Mouse (Mus musculus): ENCODE results near the gene Prkn.

The Prkn gene

DNA sequence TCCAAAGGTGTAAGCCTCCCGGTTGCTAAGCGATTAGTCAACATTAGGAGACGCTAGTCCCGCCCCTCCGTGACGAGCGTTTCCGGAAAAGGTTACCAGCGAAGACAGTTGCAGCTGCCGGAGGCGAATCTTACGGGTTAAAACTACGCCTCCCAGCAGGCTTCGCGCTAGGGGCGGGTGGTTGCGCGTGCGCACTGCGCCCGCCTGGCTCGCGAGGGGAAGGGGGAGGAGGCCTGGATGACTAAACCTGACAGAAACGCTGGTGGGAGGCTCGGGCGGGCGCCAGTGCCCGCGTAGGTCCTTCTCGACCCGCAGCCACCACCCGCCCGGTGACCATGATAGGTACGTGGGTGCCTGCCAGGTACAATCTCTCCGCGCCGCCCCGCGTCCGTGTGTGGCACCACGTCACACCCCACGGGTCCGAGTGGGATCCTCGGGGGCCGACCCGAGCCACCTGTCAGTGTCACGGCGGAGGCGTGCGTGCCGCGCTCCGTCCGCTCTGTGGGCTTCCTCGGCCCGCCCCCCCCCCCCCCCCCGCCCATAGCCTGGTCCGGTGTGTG is at the start of gene Prkn, which contains the start of gene Pacrg:
Gene Prkn (plus strand): TSS at position 237 of the 560 bp plus-strand sequence.
Gene Pacrg (minus strand): TSS at position 164 of the 560 bp plus-strand sequence.
- peak; percentile 99 for DNase-seq

DNA sequence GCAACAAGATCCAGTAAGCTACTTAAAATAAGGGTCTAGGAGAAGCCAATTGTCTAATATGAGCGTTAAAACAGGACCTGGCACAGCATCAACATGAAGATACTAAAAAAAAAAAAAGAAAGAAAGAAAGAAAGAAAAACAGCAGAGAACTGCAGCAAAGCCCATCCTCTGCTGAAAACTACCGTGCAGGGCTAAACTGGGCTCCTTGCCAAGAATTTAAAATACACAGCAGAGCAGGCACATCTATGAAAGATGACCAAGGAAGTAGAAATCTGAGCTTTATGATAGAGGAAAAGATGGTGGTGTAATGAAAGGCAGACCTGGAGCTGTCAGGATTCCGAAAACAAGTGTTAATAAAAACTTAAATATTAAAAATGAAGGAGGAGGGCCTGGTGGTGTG is 48.5 kb upstream of the Prkn start:
- DNase-seq: no peak

DNA sequence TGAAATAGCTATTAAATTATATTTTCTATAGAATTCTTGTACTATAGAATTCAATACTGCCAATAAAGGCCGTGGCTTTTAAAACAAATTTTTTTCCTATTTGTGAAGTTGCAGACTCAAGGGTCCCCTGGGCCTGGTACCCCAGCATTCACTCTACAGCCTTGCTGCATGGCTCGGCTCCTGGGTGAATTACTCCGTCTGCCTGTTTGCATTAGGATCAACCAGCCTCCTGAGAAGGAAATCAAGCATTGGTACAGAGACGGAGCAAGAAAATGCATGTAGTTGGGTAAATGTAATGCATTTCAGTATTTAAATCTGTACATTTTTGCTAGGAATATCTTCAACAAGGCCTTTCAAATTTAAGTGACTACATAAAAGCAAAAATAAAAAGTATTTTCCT is 33.5 kb upstream of the Prkn start:
- no peak for DNase-seq

DNA sequence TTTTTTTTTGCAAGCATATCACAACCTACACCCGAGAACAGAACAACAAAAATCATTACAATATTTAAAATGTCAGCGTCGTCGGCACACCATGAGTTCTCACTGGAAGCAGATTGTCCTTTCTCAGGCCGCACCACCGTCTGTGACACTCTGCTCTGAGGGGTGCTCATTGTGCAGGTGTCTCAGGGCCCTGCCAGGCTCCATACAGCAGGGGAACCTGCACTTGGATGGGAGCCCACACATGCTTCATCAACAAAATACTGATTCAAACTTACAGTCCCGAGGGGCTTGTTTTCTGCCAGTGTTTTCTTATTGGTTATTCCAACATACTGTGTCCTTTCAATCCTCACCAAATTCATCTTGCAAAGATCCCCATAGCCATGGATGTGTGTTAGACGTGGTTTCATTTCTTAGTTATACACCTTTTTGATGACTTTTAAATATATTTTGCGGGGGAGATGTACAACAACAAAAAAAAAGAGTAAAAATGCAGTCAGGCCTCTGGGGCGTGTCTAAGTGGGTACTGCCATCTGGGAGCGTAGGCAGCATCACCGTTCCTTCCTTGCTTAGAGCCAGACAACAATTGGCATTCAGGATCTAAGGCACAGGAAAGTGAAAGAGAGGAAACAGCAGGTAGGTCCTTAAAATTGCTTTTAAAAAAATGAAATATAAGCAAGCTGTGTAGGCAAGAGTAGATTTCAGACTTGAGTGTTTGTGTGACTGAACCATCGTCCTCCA is 32.8 kb upstream of the Prkn start:
- peak; percentile 62 for DNase-seq

DNA sequence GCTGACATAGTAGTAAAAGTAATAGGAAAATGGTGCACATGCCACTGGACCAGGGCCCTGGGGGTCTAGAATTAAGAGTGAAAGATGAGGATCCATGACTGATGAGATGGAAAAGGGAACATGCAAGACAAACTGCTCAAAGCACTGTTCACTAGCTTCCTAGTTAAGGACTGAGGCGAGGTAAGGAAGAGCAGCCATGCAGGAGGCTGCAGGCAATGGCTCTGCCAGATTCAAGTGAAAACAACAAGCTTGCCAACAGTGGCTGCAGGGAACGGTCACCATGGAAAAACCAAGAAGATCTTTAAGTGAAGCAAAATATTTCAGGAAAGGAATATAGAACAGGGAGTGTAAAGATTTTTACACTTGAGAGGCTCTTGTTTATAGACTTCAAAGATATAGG is 31.6 kb upstream of the Prkn start:
- peak; percentile 9 for DNase-seq

DNA sequence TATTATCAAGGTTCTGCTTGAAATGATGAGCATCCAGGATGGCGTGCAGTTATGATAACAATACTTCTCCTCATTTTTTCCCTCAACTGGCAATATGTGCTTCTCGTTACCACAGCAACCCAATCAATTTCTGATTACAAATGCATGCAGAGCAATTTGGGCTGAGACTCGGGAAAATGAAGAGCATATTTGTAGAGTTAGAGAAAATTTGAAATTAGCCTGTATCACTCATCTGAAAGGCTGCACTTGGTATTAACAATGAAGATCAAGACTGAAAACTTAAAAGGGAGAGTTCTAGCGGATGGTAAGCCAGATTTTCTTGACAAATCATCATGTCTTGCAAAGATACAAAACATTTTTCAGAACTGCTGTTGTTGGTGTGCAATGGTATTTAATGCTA is 21.2 kb upstream of the Prkn start:
- no peak for DNase-seq

DNA sequence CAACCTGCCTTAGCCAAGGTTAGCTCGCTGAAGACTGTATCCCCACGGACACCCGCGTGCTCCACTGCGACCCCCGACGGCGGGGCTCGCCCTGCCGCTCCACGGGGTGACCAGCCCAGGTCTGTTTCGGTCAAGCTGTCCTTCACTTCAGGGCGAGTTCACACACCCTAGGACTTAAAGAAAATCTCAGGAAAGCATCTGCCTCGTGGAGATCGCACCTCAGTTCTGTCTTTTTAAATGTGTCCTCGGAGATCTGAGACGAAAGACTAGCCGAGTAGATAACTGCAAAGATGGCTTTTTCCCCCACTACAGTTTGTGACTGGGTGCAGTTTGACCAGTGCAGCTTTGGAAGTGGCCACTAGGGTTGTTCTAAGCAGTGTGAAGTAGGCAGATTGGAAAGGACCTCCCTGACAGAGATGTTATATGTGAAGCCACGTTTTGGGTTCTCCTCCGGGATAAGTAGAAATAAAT is 582 bp downstream of the Prkn start:
- peak; percentile 67 for DNase-seq

DNA sequence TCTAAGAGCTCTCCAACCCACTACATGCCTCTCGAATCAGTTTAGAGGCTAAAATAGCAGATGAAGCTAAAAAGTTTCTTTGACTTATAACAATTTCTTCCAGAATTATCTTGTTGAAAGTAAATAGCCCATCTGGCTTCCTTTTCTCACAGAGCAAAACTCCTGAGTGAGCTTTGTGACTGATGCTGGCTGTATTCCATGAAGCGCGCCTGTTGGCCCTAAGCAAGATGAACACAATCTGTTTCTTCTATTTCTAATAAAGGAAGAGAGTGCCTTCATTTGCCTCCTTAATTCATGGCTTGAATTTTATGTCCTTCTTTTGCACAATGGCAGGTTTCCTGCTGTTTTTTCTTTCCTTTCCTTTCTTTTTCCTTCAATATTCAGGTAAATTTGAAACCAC is 14.0 kb downstream of the Prkn start:
- peak; percentile 60 for DNase-seq

DNA sequence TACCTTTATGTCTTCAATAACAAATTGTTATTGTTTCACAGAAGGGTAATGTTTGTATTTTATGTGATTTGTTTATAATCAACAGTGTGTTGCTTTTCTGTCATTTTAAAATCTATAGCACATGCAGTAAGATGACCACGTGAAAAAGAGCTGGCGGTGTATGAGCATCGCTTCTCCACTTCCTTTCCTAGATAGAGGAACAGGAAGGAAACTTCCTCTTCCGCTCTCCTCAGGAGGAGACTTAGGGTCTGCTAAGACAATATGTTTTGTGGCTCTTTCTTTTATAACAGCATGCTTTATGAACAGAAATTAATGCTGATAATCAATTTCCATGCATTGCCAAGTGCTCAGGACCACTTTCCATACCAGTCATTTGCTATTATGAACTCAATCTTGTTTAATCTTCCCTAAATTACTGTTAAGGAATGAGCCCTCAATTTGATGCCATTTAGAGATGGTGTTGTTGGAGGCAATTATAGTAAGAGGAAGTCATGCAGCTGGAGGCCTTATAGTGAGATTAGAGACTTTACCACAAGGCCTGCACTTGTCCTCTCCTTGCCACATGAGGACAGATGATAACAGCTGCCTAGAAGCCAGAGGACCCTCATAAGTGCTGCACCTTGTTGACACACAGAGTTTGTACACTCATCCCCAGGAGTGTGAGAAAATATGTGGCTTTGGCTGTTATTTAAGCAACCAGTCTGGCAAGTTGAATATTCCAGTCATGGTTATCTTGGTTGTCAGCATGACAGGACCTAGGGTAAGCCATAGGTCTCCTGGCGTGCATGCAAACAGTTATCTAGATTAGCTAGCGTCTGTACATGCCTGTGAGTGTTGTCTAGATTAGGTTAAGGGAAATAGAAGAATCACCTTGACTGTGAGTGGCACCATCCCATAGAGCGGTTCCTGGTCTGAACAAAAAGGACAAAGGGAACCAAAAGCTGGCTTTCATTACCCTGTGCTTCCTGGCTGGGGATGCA is 34.3 kb downstream of the Prkn start:
- DNase-seq: no peak

DNA sequence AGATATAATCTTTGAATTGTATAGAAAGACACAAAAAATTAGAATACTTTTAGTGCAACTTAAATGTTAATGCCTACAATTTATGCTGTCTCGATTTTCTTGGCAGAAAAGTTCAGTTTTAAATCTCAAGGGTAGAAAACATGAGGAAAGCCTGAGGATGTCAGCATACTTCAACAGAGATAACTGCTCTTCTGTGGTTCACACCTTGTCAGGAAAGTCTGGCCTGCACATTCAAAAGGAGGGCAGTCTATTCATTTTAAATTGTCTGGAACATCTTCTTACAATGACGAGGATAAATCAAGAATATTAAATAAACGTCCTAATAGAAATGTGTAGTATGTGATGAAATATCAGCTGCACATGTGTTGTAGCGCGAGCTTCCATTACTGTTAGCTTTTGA is 38.8 kb downstream of the Prkn start:
- DNase-seq: no peak

DNA sequence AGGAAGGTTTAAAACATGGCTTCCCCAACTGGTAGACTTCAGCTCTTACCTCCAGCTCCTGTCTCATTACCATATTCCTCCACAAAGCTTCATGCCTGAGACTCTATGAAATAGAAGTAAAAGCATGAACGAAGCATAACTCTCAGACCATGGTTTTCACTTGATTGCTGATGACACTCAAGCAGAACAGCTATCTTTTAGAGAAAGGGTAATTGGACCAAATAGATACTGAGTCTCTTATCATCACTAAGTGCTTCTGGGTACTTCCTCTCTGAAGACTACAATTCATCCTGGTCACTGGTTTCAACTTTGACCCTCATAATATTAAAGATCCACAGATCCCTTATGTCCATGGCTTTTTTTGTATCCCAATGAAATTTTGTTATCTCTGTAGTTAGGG is 42.1 kb downstream of the Prkn start:
- DNase-seq: no peak

DNA sequence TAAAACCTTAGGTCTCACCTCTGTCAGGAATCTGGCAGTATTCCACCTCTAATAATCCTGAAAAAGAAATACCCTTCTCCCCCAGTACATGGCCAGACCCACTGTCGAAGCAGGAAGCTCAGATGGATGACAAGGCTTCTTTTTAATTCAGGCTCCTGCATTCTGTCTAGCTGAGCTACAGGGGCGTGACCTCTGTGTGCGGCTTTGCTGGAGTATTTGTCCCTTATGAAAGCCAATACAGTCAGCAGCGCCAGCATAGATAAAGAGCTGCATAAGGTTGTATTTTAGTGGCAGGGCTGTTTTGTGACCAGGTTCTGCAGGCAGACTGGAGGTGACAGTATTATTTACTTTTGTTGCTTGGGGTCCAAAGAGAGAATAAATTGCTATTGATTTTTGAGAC is 47.7 kb downstream of the Prkn start:
- DNase-seq: no peak

DNA sequence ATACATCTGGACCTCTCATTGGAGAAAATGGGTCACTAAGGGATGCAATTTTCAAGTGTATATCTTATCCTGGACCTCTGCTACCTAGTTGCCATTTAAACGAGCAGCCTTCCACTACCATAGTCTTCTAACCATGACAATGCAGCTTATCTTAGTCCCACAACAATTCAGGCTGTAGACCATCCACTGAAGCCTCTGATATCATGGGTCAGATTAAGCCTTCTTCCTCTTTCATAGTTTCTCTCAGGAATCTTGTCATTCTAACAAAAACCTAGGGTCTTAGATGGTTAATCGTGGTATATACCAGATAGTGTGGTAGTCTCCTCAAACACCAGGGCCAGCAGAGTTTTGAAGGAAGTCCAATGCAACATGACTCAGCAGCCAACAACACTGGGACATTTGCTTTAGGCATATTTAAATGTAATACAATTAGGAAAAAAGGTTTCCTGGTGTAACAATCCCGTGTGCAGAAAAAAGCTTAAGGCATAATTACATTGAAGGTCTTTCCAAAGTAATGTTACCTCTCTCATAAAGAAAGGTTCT is 61.6 kb downstream of the Prkn start:
- DNase-seq: no peak

DNA sequence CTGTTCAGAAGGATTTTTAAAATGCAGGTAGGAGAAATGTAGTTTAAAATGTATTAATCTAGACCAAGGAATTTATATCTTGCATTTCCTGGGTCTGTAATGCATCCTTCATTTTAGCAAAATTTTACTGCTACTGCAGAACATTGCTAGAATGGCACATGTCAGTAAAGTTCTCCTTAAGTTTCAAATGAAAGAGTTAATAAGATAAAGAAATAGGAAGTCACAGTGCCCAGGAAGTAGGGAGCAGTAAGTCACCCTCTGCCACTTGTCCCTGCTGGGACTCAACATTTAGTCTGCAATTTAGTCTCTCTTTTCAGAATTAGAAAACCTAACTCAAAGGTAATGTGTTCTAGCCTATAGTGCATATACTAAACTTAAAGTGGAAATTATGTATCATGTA is 96.5 kb downstream of the Prkn start:
- no peak for DNase-seq

DNA sequence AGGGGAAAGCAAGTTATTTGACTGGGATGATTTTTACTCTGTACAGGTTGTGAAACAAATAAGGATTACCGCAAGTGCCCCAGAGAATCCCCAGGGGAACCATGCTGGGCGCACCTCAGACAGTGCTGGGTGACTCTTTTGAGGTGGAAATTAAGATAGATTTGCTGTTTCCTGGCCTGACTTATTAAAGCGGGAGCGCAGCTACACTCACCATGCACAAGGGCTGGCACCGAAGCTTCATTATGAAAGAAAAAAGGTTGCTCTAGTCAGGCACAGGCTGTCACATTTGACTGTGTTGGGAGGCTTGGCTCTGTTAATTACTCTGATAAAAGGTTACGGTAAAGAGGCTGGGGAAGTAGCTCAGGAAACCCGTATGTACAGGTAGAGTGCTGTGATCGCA is 97.7 kb downstream of the Prkn start:
- no peak for DNase-seq

DNA sequence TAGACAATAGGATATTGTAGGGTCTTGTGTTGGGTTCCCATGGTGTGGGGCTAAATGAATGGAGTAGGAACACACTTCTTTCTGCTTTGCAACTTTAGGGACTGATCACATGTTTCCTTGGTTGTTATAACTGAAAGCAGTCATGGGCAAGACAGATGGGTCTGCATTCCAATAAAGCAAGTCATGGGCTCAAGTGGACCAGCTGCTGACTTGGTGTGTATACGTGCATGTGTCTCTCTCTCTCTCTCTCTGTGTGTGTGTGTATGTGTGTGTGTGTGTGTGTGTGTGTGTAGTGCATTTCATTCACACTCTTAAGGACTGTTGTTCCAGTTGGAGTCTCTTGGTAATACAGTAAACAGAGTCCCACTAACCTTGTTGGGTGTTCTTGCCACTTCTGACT is 98.6 kb downstream of the Prkn start:
- no peak for DNase-seq

DNA sequence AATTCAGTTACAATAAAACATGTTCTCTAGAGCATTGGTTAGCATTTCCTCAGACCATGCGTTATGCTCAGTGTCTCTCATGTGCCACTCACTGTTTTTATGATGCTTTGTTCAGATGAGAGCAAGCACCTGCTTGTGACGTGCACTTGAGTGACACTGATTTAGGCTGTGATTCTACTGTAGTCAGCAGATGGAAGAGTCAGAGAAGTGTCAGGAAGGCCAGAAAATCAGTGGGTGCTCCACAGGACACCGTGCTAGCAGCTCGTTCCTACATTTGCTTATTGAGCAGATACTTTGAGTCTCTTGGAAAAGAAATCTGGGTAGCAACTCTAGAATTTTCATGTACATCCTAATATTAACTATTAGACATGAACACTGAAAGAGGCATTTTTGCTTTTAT is 106.4 kb downstream of the Prkn start:
- DNase-seq: peak; percentile 70

DNA sequence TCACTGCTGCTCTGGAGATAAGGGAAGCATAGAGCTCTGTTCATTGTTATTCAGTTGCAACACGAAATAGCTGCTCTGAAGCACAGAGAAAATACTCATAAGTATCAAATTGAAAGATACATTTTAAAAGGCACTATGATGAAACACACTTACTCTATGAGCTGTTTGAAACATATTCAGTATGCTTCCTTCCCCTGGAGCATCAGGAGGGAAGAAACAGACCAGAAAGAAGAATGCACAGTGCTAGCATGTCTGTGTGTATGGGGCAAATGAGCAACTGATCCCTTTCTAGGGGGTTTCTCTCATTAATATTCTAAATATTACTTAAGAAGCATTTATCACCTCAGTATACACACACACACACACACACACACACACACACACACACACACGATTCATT is 107.4 kb downstream of the Prkn start:
- no peak for DNase-seq

DNA sequence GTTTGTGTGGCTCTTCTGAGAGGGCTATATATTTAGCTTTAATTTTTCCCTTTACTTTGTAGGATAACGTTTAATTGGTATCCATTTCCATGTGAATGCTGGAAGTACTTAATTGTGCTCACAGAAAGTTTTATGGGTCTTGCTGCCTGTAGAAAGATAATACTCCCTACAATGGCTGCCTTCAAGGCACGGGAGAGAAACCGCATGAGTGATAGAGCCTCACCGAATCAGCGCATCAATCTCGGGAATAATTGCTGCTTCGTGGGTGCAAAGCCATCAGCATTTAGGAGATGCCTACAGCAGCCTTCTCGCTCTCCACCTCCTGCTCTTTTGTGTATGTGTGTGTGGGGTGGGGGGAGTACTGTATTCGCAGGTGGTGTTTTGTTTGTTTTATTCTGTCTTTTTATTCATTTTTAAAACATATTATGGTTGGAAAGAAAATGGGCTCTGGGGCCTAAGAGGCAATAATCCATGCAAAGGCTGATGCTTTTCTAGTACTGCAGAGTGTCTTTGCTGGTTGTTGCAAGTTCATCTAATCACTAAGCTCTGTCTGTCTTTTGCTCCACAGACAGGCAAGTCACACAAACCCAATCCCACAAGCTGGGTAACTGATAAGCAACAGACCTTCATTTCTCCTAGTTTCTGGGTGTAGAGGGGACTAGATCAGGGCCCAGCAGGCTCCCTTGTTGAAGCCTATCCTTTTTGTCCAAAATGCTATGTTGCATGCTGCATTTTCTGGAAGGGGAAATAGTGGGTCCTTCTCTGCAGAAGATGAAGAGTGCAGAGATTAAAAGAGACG is 119.1 kb downstream of the Prkn start:
- DNase-seq: no peak

DNA sequence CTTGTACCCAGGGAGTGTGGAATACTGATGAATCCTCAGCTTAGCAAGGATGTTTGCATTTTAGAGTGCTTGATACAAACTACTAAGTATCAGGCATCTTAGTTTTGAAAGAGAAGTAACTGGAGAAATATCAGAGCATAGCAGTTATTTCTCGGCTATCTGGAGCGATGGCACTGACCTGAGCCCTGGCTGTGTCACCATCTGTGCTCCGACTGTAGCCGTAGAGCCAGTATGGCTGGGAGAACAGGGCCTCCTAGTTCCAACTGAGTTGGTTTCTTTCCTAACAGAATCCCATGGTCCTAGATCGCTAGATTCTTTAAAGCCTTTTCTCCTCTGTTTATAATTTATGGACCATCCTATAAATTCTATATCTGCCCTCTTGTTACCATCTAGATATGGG is 122.0 kb downstream of the Prkn start:
- peak; percentile 88 for DNase-seq

DNA sequence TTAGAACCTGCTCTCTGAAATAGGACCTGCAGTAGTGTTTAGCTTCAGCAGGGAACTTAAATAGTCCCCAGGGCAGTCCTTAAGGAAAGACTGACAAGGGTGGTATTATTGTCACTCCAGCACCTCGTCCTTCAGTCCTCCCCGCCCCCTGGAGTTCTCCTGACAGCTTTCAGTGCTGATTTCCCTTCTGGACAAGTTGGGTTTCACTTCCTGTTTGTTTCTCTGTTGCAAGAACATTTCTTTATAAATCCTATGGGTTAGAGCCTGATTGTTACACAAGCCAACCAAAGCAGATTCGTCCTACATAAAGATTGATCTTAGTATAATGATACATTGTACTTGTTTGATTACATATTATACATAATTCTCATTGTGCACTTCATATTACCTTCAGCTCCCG is 142.0 kb downstream of the Prkn start:
- DNase-seq: no peak

DNA sequence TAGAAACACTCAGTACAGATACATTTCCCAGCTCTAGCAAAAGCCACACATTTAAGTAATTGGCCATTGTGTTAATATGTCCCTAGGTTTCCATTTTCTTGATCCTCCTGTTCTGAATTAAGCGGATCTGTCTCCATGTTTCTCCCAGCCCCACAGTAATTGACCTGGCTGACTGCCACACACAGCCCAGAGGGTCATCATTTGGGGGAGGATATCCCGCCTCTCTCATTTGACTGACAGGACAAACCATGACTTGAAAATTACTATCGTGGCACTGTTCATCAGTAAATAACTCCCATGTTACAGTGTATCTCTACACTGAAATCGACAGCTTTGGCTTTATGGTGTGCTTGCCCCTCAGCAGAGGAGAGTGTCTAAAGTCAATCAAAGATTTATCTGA is 146.9 kb downstream of the Prkn start:
- DNase-seq: no peak
